Mouse (Mus musculus): ENCODE measurements at regions not wholly inside any gene's neighbourhood (a gene's known extent, or its start where the extent isn't known, plus 50 kb on each side); places are given as distances from the start of the nearest gene placed in this dataset.

DNA sequence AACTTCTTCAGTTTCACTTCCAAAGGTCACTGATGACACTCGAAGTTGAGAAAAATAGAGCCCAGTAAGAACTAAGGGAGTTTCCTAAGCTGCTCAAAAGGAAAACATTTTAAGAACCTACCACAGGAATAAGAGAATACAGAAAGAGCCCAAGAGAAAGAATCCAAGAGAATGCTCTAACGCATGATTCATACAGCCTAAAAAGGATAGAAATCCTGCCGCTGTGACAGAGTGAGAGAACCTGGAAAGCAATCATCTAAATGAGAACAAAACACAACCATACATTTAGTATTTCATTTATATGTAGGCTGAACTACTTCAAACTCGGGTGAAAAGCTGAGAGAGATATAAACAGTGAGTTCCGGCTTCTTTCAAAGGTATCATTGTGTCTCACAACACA, 376.4 kb downstream of the Kctd12 start:
- DNase-seq: no peak

DNA sequence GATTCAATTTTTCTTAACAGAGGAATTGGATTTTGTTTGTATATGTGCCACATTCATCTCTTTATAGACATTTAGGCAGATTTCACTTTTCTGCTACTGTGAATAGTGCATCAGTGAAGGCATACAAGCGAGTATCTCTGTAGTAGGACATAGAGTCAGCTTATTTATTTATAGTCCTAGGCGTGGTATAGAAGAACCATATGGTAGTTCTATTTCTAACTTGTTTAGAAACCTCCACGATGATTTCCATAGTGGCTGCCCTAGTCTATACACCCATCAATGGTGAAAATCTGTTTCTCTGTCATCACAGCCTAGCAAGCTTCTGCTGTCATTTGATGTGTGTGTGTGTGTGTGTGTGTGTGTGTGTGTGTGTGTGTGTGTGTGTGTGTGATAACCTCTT, 387.6 kb downstream of the Kctd12 start:
- no peak for DNase-seq

DNA sequence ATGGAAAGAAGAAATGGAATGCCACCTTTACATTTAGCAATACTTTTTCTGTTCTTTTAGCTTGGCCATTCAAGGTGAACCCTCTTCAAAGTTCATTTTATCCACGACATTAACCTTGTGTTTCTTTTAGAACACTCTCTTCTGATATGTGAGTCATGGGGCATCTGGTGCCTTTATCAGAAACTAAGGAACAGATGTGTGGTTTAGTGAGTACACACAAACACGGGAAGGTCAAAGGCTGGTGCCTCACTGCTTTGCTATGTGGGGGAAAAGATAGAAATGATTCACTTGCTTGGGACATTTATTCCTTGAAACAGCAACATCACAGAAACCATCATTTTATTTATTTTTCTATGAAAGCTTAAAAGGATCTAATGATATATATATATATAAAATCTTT, 428.7 kb downstream of the Kctd12 start:
- no peak for DNase-seq

DNA sequence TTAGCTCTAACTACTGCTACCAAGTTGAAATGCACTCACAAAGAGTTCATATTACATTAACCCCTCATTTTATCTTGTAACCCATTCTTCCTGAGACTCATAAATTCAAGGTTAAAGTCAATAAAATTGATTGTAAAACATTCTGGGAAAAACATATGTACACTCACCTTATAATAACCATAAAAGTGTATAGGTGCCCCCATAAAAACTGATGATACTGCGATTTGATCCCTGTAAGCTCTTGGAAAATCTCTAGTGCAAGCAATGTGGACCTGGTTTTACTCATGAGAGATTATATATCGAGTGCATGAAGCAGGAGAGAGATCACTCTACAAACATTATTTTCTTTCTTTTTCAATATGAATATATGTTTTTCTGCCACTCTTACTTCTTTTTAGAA, 429.8 kb downstream of the Kctd12 start:
- DNase-seq: no peak

DNA sequence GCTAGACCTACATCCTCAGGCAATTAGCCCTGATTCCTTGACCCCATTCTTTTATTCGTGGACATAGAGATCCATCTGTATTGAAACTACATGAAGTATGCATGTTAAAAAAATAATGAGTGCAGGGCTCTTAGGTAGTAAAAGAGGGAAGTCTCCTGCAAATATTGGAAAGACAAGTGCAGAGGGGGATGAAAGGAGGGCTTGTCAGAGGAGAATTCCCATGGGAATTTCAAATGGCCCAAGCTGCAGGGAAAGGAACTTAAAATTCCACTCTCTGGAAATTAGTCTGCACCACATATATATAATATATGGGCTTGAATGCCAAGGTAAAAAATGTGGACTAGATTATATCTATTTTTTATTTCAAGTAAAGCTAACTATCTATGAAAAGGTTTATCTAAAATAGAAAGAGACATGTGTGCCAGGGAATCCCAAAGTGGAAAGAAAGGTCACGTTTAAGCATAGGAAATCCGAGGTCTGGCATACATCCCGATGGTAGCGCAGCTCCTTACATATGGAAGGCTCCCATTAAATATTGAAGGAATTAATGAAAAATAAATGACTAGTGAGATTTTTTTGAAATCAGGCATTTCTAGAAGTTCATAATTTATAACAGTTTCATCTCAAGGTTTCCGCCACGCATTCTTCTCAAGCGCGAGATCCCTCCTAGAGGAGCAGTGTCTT, 457.4 kb downstream of the Kctd12 start:
- DNase-seq: no peak

DNA sequence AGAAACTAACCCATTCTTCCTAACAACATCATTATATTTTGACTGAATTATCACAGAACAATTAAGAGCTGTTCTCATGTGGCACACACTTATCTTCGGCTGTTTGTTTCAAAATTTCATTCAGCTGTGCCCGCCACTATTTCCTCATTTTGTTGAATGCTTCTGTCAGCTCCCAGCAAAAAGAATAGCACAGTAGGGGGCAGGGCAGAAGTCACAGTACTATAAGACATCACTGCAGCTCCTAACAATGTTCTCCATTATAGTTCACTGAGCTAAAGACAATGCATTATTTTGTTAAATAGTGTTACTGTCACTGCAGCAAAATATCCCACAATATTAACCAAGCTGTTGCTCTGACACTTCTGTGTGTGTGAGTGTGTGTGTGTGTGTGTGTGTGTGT, 465.7 kb downstream of the Kctd12 start:
- DNase-seq: no peak

DNA sequence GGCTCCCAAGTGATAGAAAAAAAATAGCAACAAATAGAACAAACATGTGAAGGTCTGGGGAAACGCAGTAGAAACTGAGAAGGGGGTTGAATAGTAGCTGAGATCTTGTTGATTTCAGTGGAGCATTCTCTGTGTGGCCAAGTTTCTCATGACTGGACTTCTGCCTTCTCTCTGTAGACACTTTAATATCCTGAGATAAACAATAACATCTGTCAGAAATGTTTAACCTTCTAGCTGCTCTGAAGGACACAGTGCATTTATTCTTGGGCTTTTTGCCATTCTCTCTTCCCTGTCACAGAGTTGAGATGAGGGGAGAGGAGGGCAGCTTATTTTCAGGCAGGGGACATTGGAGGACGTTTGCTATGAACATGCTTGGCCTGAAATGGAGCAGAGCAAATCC, 467.9 kb downstream of the Kctd12 start:
- DNase-seq: no peak

DNA sequence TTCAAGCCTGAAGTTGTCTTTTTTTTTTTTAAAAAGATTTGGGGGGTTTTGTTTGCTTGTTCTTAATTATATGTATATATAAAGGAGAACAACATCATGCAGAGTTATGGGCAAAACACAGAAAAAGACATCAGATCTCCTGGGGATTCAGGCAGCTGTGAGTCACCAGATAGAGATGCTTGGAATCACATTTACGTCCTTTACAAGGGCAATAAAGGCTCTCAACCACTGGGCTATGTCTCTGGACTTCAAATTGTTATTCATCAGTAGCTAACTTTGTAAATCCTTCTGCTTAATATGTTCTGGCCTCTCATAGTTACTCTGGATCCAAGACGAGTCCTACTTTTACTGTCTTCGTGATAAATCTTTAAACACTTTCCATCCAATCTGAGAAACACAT, 469.8 kb downstream of the Kctd12 start:
- DNase-seq: no peak

DNA sequence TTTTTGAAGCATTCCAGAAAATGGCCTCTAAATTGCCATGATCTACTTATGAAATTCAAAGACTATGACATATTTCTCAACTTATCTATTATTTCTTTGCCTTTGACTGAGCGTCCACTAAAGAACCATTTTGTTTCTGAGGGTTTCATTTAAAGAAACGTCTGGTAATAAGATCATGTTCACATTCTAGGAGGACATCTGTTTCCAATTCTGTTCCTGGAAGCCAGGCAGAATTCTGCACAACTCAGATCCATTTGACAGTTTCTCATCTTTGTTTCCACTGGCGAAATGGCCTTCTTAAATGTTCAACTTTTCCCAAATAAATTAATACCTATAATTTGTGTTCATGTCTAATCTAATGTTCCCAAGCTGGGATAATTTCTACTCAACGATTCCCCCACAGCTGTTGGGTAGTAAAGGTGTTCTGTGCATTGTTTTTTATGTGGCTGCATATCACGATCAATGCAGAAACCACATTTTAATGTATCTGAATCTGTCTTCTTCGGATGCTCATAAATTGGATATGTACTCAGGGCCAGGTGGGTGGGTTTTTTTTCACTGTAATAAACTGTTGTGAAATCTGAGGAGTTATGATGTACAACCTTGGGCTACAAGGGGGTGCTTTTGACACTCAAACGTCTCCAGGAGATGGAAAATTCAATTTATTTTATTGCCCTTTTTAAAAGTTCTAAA, 470.6 kb downstream of the Kctd12 start:
- DNase-seq: no peak

DNA sequence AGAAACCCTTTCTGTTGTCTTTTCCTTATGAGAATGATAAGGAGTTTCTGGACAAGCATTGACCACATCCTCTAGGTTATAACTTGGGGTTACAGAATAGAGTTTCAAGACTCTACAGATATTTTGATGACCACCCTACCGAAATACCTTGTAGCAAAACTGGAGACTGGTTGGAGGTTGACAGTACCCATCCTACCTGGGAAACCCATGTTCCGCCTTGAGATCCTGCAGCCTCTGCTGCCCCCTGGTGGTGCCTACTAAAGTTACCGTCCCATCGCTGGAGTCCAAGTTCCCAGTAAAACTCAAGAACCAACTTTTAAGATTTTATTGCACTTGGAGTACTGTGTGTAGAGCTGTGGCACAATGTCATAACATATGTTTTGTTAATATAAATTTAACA, 472.1 kb downstream of the Kctd12 start:
- DNase-seq: no peak

DNA sequence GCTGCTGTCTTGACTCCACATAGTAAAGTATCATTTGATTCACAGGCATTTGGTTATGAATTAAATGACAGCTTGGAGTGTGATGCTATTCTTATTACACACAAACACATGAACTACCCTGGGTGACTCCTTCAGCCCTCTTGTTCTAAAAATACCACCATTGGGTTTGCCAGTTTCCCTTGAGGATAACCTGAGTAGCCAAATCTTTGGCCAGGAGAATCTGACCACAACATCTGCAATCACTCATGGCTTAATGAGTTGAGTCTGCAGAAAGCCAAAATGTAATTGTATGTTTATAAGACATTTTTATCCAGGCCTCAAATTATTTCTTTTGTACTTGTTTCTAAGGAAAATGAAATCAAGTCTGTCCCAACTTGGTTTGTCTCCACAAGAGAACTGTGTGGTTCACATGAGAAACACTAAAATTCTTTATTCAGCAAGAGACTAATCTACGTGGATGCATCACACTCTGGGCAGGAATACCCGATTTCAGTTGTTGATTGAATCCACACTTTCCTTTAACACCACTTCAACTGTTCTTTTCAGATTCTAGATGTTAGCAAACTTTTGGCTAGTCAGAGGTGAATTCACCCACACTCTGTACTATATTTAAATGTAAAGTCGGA, 476.6 kb downstream of the Kctd12 start:
- DNase-seq: no peak

DNA sequence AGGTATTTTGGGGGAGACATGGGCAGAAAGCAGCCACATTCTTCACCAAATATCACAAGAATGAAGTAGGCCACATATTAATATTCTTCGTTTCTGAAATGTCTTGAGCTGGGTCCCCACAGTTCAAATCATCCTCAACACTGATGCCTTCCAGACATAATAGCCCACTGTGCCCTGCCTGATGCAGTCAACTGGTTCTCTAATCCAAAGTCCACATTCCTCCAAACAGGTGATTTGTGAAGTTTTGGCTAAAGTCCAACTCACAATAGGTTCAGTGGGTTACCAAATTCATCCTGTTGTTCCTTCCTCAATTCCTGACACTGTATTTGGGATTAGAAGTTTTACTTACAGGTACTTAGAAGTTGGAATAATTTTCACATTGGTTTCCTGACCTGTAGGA, 485.3 kb downstream of the Kctd12 start:
- no peak for DNase-seq

DNA sequence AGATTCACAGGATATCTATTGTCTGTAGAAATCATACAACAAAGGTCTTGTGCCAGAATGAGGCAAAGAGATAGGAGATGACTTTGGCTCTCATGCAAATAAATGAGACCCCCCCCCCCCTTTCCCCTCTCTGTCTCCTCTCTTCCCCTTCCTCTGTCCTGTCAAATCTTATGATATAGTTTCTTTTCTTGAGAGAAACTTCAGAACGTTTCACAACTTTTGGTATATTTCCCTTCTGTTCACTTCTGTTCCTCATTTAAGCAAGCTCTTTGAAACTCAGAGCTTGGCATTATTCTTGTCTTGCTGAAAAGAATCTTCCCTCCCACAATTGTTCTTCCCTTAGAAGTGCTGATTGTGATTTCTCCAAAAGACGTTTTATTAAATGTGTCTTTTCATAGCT, 490.1 kb downstream of the Kctd12 start:
- DNase-seq: no peak

DNA sequence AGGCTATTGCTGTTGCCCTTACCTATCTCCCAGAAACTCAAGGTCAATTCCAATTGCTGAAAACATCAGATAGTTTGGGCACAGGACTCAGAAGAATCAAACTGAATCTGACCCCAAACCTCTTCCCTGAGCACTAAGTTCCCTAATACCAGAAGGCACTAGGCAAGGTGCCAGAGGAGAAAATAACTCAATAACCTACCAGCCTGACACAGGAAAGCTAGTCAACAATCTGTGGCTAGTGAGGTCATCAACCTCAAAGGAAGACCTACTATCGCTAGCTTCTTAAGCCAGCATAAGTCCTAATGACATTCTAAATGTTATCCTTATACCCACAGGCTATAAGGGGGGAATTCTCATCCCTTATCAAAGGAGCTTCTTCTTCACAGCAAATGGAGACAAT, 491.2 kb downstream of the Kctd12 start:
- no peak for DNase-seq

DNA sequence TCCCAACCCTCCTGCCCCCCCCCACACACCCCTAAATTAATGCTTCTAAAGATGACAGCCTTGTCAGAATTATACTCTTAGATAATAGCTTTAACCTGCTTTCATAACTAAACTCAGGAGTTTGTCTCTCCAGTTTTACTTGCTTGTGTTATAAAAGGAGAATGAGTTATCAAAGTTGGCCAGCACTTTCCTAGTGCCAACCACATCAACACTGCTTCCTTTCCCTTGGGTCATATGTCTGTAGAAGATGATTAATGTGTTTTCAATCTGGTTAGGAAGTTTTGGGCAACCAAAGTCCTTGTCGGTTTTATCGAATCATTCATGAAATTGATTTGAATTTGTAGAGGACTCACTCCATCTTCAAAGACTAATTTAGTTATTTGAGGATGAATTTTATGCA, 505.3 kb downstream of the Kctd12 start:
- no peak for DNase-seq

DNA sequence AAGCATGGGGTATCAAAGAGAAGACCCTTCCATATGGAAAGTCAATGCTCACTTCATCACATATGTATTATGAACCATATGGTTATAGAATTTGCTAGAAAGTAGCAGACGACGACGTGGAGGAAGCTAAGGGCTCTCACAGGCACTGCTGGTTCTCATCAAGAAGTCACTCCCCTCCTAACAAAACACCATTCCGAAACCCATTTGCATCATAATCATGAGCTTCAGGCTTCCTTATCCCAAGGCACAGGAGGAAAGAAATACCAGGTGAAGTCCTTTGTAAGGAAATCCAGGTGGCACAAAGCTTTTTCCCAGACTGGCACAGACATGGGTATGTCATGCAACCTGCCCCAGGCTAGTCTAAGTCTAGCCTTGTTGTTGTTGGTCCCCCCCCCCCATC, 513.1 kb downstream of the Kctd12 start:
- DNase-seq: no peak

DNA sequence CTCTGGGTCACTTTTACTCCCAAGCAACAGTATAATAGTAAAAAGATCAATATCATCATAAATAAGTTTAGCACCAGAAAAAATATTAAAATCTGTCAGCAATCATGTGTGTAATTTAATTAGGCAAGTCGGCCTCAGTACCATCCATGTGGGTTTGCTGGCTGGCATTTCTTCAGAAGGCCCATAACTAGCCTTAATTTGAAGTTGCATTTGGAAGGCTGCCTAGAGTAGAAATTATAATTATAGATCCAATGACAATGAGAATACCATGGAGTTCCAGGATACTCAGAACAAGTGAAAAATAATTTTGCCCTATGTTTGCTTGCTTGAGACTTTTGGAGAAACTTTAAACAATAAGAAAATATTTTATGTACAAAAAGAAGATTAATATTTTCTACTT, 521.4 kb downstream of the Kctd12 start:
- DNase-seq: no peak

DNA sequence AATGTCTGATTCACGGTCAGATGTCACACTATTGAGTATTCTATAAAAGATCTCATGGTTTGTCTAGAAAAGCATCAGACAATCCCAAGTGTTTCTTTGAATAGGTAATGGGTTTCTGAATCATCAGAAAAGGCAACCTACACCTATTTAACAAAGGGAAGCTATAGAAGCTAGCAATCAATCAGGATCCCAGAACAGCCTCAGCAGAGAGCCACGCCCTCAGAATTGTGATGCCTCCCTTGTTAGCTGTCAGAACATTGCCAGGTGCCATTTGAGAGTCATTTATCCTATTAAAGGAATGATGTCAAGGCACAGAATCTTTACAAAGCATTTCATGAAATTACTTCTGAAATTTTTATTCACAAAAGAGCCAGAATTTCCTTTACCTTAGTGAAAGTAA, 542.7 kb downstream of the Kctd12 start:
- DNase-seq: no peak

DNA sequence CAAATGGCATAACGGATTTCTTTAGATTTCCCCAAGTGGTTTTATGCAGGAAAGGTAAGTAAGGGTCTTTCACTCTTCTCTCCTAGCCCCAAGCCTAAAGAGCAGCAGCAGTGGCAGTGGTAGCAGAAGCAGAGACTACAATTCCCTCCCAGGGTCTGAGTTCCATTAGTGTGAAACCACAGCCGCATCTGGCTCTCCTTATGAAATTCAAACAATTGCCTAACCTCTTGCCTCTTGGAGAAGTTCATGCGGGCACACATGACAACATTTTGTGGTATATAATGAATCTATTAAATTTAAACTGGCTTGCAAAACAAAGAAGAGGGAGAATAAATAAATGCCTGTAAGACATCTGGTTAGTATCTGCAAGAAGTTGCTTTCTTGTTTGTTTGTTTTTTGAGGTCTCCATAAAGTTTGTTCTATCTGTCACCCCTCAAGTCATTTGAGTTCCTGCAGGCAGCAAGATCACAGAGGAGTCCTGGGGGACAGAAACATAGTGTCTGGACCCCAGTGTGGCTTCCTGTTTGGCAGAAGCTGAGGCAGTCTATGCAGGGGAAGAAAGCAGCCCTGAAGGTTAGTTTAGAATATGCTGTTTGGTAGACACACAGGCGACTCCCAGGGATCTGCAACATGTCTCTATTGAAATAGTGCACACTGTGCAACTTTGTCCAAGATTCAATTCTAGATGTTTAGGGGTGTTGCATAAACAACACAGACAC, 578.9 kb downstream of the Kctd12 start:
- no peak for DNase-seq

DNA sequence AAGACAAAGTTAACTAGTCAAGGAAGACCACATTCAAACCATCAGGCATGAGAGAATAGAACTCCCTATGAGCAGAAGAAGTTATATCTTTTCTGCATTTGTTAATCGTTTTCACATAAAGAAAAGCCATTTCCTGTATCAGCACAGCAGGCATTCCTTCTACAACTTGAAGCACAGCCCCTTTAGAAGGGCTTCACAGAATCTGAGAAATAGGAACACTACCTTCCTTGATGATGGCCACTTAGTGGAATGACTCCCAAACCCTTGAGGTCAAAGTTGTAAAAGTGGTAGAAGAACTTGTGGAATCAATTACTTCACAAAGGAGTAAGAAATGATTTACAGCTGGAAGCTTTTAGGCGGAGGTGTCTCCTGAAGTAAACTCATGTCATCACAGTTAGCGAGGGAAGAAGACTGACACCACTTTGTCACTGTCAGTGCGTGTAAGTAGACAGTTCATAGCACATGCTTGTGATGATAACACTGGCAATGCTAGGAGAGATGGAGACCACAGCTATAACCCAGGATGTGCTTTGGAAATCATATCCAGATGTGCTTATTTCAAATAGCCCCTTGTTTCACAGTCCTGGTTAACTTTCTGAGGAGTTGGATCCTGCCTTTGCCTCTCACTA, 580.3 kb downstream of the Kctd12 start:
- no peak for DNase-seq

DNA sequence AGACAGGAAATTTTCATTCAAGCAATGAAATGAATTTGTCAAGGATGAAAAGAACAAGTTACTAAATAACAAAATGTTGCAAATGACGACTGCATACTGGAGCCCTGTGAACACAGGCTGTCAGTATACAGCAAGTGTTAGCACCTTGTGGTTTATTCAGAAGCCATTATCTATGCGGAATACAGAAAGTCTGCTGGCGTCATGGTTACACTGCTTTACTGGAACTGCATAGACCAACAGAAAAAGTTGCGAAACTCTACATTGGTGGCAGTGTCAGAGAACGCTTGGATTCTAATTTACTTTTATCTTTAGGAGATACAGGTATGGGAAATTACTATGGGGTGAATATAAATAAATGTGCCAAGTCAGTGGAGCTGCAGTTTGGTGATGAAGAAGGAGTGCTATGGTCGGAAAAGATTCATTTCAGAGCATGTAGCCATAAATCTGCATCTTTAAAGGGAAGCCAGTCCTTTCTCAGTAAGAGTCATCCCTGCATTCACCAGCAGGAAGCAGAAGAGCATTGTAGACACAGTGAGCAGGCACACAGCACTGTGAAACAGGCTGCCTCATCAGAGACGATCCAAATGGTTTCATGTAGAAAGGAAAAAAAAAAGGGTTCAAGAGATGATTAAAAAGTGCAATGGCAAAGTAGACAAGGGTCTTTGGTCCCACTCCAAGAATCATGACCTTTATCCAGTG, 586.3 kb downstream of the Kctd12 start:
- no peak for DNase-seq

DNA sequence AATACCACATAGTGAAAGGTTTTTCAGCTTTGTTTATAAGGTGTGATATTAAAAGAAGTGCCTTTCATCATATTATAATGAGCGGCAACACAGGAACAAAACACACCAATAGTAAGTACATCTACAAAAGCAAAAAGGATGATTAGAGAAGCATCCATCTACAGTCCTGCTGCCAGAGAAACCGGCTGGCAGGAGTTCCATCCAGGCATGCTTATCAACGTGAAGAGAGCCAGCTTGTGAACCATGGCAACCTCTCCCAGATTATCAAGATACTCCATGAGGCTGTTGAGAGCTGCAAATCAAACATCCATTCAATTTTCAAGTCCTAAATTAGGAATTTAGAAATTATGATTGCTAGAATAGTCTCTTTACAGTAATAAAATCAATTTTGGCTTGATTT, 590.1 kb downstream of the Kctd12 start:
- DNase-seq: no peak
